Comparison of ENCODE assay signal across 16 mouse cellular contexts in genomic region chr10:80553575-80553974, GRCm38 (mm10). TPM values are rescaled to one million over a fixed set of nuclear protein-coding genes. Genes with fewer than 3 reads are reported as not detected.
DNase-seq lines count a peak whose midpoint lies in the region; ATAC-seq and TF ChIP-seq lines count a peak whose summit lies in the region.
"Had no signal": no experiment of that assay in that cellular context is flagged by ENCODE, and none has a peak within 500 bp of the region (broad histone marks: within the 10 kb centered on the region; RNA-seq: fewer than 3 reads in every experiment).

No protein-coding gene starts in this region.

- H3K27me3 ChIP-seq in heart, embryonic 11.5 days (ENCODE audit: control insufficient read depth, insufficient read depth, low read length): no peaks in the 10 kb centered on the region
- no peaks in the 10 kb centered on the region for H3K27me3 ChIP-seq in stomach, embryonic 14.5 days (ENCODE audit: control insufficient read depth, insufficient read depth, low read length)
- no peaks in the 10 kb centered on the region for H3K27me3 ChIP-seq in stomach, postnatal 0 days (ENCODE audit: control insufficient read depth, insufficient read depth, low read length)
- H3K27me3 ChIP-seq in liver, embryonic 13.5 days: no peaks in the 10 kb centered on the region
- no peaks in the 10 kb centered on the region for H3K27me3 ChIP-seq in forebrain, embryonic 12.5 days
- H3K27me3 ChIP-seq: hindbrain, embryonic 13.5 days had no signal

- H3K4me3 ChIP-seq in heart, embryonic 11.5 days (ENCODE audit: low read depth, low read length): no peak overlapping the region
- no peak overlapping the region for H3K4me3 ChIP-seq in stomach, embryonic 14.5 days (ENCODE audit: low read depth, low read length)
- H3K4me3 ChIP-seq in stomach, postnatal 0 days (ENCODE audit: low read depth, low read length): no peak overlapping the region
- peak overlapping the region; percentile 41 for H3K4me3 ChIP-seq in liver, embryonic 13.5 days (replicated peaks)
- H3K4me3 ChIP-seq in forebrain, embryonic 12.5 days (replicated peaks): no peak overlapping the region
- H3K4me3 ChIP-seq: hindbrain, embryonic 13.5 days; myocyte had no signal

- H3K27ac ChIP-seq in heart, embryonic 11.5 days (ENCODE audit: low read depth, low read length): peak overlapping the region; percentile 54; the same call in 1 of the 2 replicates
- no peak overlapping the region for H3K27ac ChIP-seq in stomach, embryonic 14.5 days (ENCODE audit: low read length)
- no peak overlapping the region for H3K27ac ChIP-seq in stomach, postnatal 0 days (replicated peaks)
- peak overlapping the region; percentile 98 for H3K27ac ChIP-seq in liver, embryonic 13.5 days
- no peak overlapping the region for H3K27ac ChIP-seq in forebrain, embryonic 12.5 days
- H3K27ac ChIP-seq: hindbrain, embryonic 13.5 days had no signal

- peaks cover 11% of the 10 kb centered on the region; the same call in 1 of the 2 replicates for H3K36me3 ChIP-seq in heart, embryonic 11.5 days (ENCODE audit: control insufficient read depth, insufficient read depth, low read length)
- peaks cover 11% of the 10 kb centered on the region for H3K36me3 ChIP-seq in stomach, embryonic 14.5 days (ENCODE audit: control insufficient read depth, insufficient read depth, low read length)
- H3K36me3 ChIP-seq in stomach, postnatal 0 days (ENCODE audit: control insufficient read depth, insufficient read depth, low read length): peaks cover 9% of the 10 kb centered on the region
- peaks cover 24% of the 10 kb centered on the region for H3K36me3 ChIP-seq in liver, embryonic 13.5 days
- peaks cover 22% of the 10 kb centered on the region for H3K36me3 ChIP-seq in forebrain, embryonic 12.5 days (replicated peaks)

- no peak for TF ChIP-seq EP300 in stomach, postnatal 0 days (optimal IDR thresholded peaks at IDR 0.05)

- 57% methylated on average over 8 of the region's 8 CpGs for WGBS in heart, embryonic 11.5 days (ENCODE audit: insufficient replicate concordance)
- WGBS in stomach, embryonic 14.5 days: 85% methylated on average over 8 of the region's 8 CpGs
- 83% methylated on average over 8 of the region's 8 CpGs for WGBS in stomach, postnatal 0 days
- 14% methylated on average over 8 of the region's 8 CpGs for WGBS in liver, embryonic 13.5 days (ENCODE audit: insufficient replicate concordance)
- WGBS in forebrain, embryonic 12.5 days: 95% methylated on average over 8 of the region's 8 CpGs

- no peak for TF ChIP-seq CTCF in stomach, postnatal 0 days (IDR thresholded peaks at IDR 0.05; ENCODE audit: low read depth)

- peaks cover 37% of the 10 kb centered on the region for H3K4me1 ChIP-seq in heart, embryonic 11.5 days (ENCODE audit: control insufficient read depth, insufficient read depth, low read length)
- H3K4me1 ChIP-seq in stomach, embryonic 14.5 days (ENCODE audit: control insufficient read depth, insufficient read depth, low read length): 0 out of 2 replicates have a peak, but pooled peaks cover 4% of the 10 kb centered on the region
- H3K4me1 ChIP-seq in stomach, postnatal 0 days (replicated peaks; ENCODE audit: control insufficient read depth, insufficient read depth): peaks cover 5% of the 10 kb centered on the region; the same call in 1 of the 2 replicates
- H3K4me1 ChIP-seq in liver, embryonic 13.5 days (replicated peaks): peaks cover 71% of the 10 kb centered on the region
- peaks cover 14% of the 10 kb centered on the region for H3K4me1 ChIP-seq in forebrain, embryonic 12.5 days

- H3K9ac ChIP-seq in heart, embryonic 11.5 days (ENCODE audit: low read depth, low read length): peak overlapping the region; percentile 46; the same call in 1 of the 2 replicates
- no peak overlapping the region for H3K9ac ChIP-seq in stomach, embryonic 14.5 days (replicated peaks; ENCODE audit: low read depth, low read length)
- no peak overlapping the region for H3K9ac ChIP-seq in stomach, postnatal 0 days (ENCODE audit: low read length)
- peak overlapping the region; percentile 72 for H3K9ac ChIP-seq in liver, embryonic 13.5 days
- H3K9ac ChIP-seq in forebrain, embryonic 12.5 days: no peak overlapping the region
- H3K9ac ChIP-seq: hindbrain, embryonic 13.5 days had no signal

- peak overlapping the region; percentile 34 for H3K4me2 ChIP-seq in heart, embryonic 11.5 days
- H3K4me2 ChIP-seq in stomach, embryonic 14.5 days (replicated peaks; ENCODE audit: low read depth, low read length): no peak overlapping the region
- H3K4me2 ChIP-seq in stomach, postnatal 0 days (replicated peaks; ENCODE audit: low read depth): no peak overlapping the region
- peak overlapping the region; percentile 77 for H3K4me2 ChIP-seq in liver, embryonic 13.5 days
- no peak overlapping the region for H3K4me2 ChIP-seq in forebrain, embryonic 12.5 days
- H3K4me2 ChIP-seq: hindbrain, embryonic 13.5 days had no signal

- ATAC-seq in heart, embryonic 11.5 days (replicated peaks; ENCODE audit: insufficient number of reproducible peaks, low FRiP score, low TSS enrichment): peak; percentile 41; the same call in 1 of the 2 replicates
- ATAC-seq in stomach, embryonic 14.5 days (ENCODE audit: insufficient number of reproducible peaks, insufficient read depth, low FRiP score, low read depth): peak; percentile 60; the same call in 1 of the 2 replicates
- ATAC-seq in stomach, postnatal 0 days (ENCODE audit: low FRiP score, low TSS enrichment): no peak
- ATAC-seq in liver, embryonic 13.5 days (ENCODE audit: low read depth): peak; percentile 93
- ATAC-seq in forebrain, embryonic 12.5 days (ENCODE audit: low FRiP score): no peak
- ATAC-seq: forebrain, embryonic 16.5 days had no signal

- no peaks in the 10 kb centered on the region for H3K9me3 ChIP-seq in heart, embryonic 11.5 days (replicated peaks; ENCODE audit: control insufficient read depth, low read length)
- H3K9me3 ChIP-seq in stomach, embryonic 14.5 days (ENCODE audit: control insufficient read depth, low read depth, low read length): no peaks in the 10 kb centered on the region
- H3K9me3 ChIP-seq in stomach, postnatal 0 days (ENCODE audit: control insufficient read depth, low read length): no peaks in the 10 kb centered on the region
- no peaks in the 10 kb centered on the region for H3K9me3 ChIP-seq in liver, embryonic 13.5 days (replicated peaks)
- H3K9me3 ChIP-seq in forebrain, embryonic 12.5 days: no peaks in the 10 kb centered on the region
- H3K9me3 ChIP-seq: hindbrain, embryonic 13.5 days had no signal

- no peak for DNase-seq in heart, postnatal 36 days
- no peak for DNase-seq in stomach, postnatal 0 days (ENCODE audit: low spot score)
- DNase-seq in liver, embryonic 13.5 days: peak; percentile 84
- DNase-seq in testis, postnatal 14 days (ENCODE audit: low spot score): peak; percentile 74
- no peak for DNase-seq in left cerebral cortex, postnatal 25 days (ENCODE audit: low spot score in 2 of 2)
- DNase-seq: adrenal gland, postnatal 14 days; cerebellum, adult 2 months; gastrocnemius, postnatal 36 days; layer of hippocampus, postnatal 36 days; lung, adult 18-20 months had no signal

- intact Hi-C loops in heart, postnatal 36 days (cut with DNase I): loop anchor here (5.0 kb wide), 1 partner anchor 176 kb away; no protein-coding TSS in a partner anchor
- intact Hi-C loops in left cerebral cortex, postnatal 25 days (cut with DNase I): no loop called here

RNA-seq across cellular contexts. Expression of gene Rexo1, which starts 7.8 kb away (rescaled TPM):
- polyA plus RNA-seq in heart, embryonic 11.5 days (2014; fragmentation: Nextera tagmentation; extraction: Ambion mirVana): 18.0 and 18.1 TPM in 2 replicates
- total RNA-seq in heart, postnatal 36 days (2021): 10 to 100 TPM; 12.3 to 13.7 TPM
- 22.9 and 24.3 TPM in 2 replicates for polyA plus RNA-seq in stomach, embryonic 14.5 days (2014; fragmentation: Nextera tagmentation; extraction: Ambion mirVana)
- 7.1 and 8.5 TPM in 2 replicates for polyA plus RNA-seq in stomach, postnatal 0 days (2015; fragmentation: Nextera tagmentation; extraction: Ambion mirVana)
- 13.4 and 13.8 TPM in 2 replicates for polyA plus RNA-seq in liver, embryonic 13.5 days (2015; fragmentation: Nextera tagmentation; extraction: Ambion mirVana)
- total RNA-seq in left cerebral cortex, postnatal 25 days (2021): 10 to 100 TPM; 44.8 to 45.7 TPM
- polyA plus RNA-seq in forebrain, embryonic 12.5 days (2016; fragmentation: Nextera tagmentation; extraction: Ambion mirVana): 31.0 and 36.0 TPM in 2 replicates

RNA-seq across cellular contexts. Expression of gene Atp8b3, which starts 14.7 kb away (rescaled TPM):
- 0.09 TPM in 1 of 2 replicates, not detected in the other for polyA plus RNA-seq in heart, embryonic 11.5 days (2014; fragmentation: Nextera tagmentation; extraction: Ambion mirVana)
- not detected for total RNA-seq in heart, postnatal 36 days (2021)
- polyA plus RNA-seq in stomach, embryonic 14.5 days (2014; fragmentation: Nextera tagmentation; extraction: Ambion mirVana): 0.11 and 0.25 TPM in 2 replicates
- 0.02 and 0.10 TPM in 2 replicates for polyA plus RNA-seq in stomach, postnatal 0 days (2015; fragmentation: Nextera tagmentation; extraction: Ambion mirVana)
- polyA plus RNA-seq in liver, embryonic 13.5 days (2015; fragmentation: Nextera tagmentation; extraction: Ambion mirVana): 0.02 and 0.03 TPM in 2 replicates
- under 1 TPM; 0.14 to 0.16 TPM for total RNA-seq in left cerebral cortex, postnatal 25 days (2021)
- 0.46 and 0.64 TPM in 2 replicates for polyA plus RNA-seq in forebrain, embryonic 12.5 days (2016; fragmentation: Nextera tagmentation; extraction: Ambion mirVana)
- total RNA-seq: gastrocnemius, postnatal 36 days had no signal

RNA-seq across cellular contexts. Expression of gene Klf16, which starts 23.5 kb away (rescaled TPM):
- 4.9 and 5.5 TPM in 2 replicates for polyA plus RNA-seq in heart, embryonic 11.5 days (2014; fragmentation: Nextera tagmentation; extraction: Ambion mirVana)
- total RNA-seq in heart, postnatal 36 days (2021): 1 to 10 TPM; 3.6 to 4.5 TPM
- 8.1 and 8.4 TPM in 2 replicates for polyA plus RNA-seq in stomach, embryonic 14.5 days (2014; fragmentation: Nextera tagmentation; extraction: Ambion mirVana)
- 8.3 and 8.4 TPM in 2 replicates for polyA plus RNA-seq in stomach, postnatal 0 days (2015; fragmentation: Nextera tagmentation; extraction: Ambion mirVana)
- 13.4 and 14.1 TPM in 2 replicates for polyA plus RNA-seq in liver, embryonic 13.5 days (2015; fragmentation: Nextera tagmentation; extraction: Ambion mirVana)
- total RNA-seq in left cerebral cortex, postnatal 25 days (2021): 10 to 100 TPM; 51.8 to 55.3 TPM
- polyA plus RNA-seq in forebrain, embryonic 12.5 days (2016; fragmentation: Nextera tagmentation; extraction: Ambion mirVana): 8.7 and 9.5 TPM in 2 replicates

RNA-seq across cellular contexts. Expression of gene Abhd17a, which starts 36.6 kb away (rescaled TPM):
- 94.3 and 100 TPM in 2 replicates for polyA plus RNA-seq in heart, embryonic 11.5 days (2014; fragmentation: Nextera tagmentation; extraction: Ambion mirVana)
- total RNA-seq in heart, postnatal 36 days (2021): 10 to 100 TPM; 48.3 to 51.2 TPM
- 89.7 and 104 TPM in 2 replicates for polyA plus RNA-seq in stomach, embryonic 14.5 days (2014; fragmentation: Nextera tagmentation; extraction: Ambion mirVana)
- 92.5 and 103 TPM in 2 replicates for polyA plus RNA-seq in stomach, postnatal 0 days (2015; fragmentation: Nextera tagmentation; extraction: Ambion mirVana)
- polyA plus RNA-seq in liver, embryonic 13.5 days (2015; fragmentation: Nextera tagmentation; extraction: Ambion mirVana): 45.1 and 51.7 TPM in 2 replicates
- total RNA-seq in left cerebral cortex, postnatal 25 days (2021): 100 to 1,000 TPM; 206 to 216 TPM
- polyA plus RNA-seq in forebrain, embryonic 12.5 days (2016; fragmentation: Nextera tagmentation; extraction: Ambion mirVana): 84.2 and 89.6 TPM in 2 replicates

RNA-seq across cellular contexts. Expression of gene Scamp4, which starts 49.1 kb away (rescaled TPM):
- polyA plus RNA-seq in heart, embryonic 11.5 days (2014; fragmentation: Nextera tagmentation; extraction: Ambion mirVana): 76.9 and 78.1 TPM in 2 replicates
- total RNA-seq in heart, postnatal 36 days (2021): 10 to 100 TPM; 19.7 to 22.1 TPM
- polyA plus RNA-seq in stomach, embryonic 14.5 days (2014; fragmentation: Nextera tagmentation; extraction: Ambion mirVana): 95.9 and 106 TPM in 2 replicates
- polyA plus RNA-seq in stomach, postnatal 0 days (2015; fragmentation: Nextera tagmentation; extraction: Ambion mirVana): 67.8 and 77.3 TPM in 2 replicates
- polyA plus RNA-seq in liver, embryonic 13.5 days (2015; fragmentation: Nextera tagmentation; extraction: Ambion mirVana): 52.0 and 54.6 TPM in 2 replicates
- total RNA-seq in left cerebral cortex, postnatal 25 days (2021): 10 to 100 TPM; 40.8 to 42.2 TPM
- 63.7 and 67.8 TPM in 2 replicates for polyA plus RNA-seq in forebrain, embryonic 12.5 days (2016; fragmentation: Nextera tagmentation; extraction: Ambion mirVana)

Comparison
In these comparisons a context has a peak if more than half of its experiments do, and no peak if none do; other contexts are left out.
1. ATAC-seq: peak in heart, embryonic 11.5 days (single experiment), stomach, embryonic 14.5 days (single experiment) and liver, embryonic 13.5 days (single experiment); none in stomach, postnatal 0 days (single experiment) and forebrain, embryonic 12.5 days (single experiment).
2. H3K27ac ChIP-seq: peak in heart, embryonic 11.5 days (single experiment) and liver, embryonic 13.5 days (single experiment); none in stomach, embryonic 14.5 days (single experiment), stomach, postnatal 0 days (single experiment) and forebrain, embryonic 12.5 days (single experiment).
3. H3K4me2 ChIP-seq: peak in heart, embryonic 11.5 days (single experiment) and liver, embryonic 13.5 days (single experiment); none in stomach, embryonic 14.5 days (single experiment), stomach, postnatal 0 days (single experiment) and forebrain, embryonic 12.5 days (single experiment).
4. H3K9ac ChIP-seq: peak in heart, embryonic 11.5 days (single experiment) and liver, embryonic 13.5 days (single experiment); none in stomach, embryonic 14.5 days (single experiment), stomach, postnatal 0 days (single experiment) and forebrain, embryonic 12.5 days (single experiment).
5. DNase-seq: peak in liver, embryonic 13.5 days (single experiment) and testis, postnatal 14 days (single experiment); none in heart, postnatal 36 days (0 of 2), stomach, postnatal 0 days (single experiment) and left cerebral cortex, postnatal 25 days (0 of 2).